20 mouse cellular contexts compared by ENCODE assay signal in the genomic region with DNA sequence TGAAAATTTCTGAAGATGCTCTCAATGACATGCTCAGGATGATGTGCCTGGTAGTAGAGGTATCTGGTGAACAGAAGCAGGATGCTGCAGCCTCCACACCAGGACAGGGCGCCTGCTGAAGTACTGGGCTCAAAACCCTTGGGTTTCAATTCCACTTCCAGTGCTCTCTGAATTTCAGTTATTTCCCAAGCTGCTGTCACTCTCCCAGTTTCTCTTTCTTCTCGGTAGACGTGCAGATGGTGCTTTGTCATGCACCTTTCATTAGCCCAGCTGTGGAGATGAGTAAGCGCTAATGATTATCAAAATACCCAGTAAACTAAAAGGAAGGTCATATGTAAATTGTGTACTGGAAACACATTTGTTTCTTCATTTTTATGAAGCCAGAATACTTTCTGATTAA.
DNase-seq lines count a peak whose midpoint lies in the region; ATAC-seq and TF ChIP-seq lines count a peak whose summit lies in the region.
"Had no signal": no experiment of that assay in that cellular context is flagged by ENCODE, and none has a peak within 500 bp of the region (broad histone marks: within the 10 kb centered on the region; RNA-seq: fewer than 3 reads in every experiment).

No protein-coding gene starts in this region.

- 0 out of 2 replicates have a peak overlapping the region, but pooled peaks have one; percentile 21 for H3K27ac ChIP-seq in midbrain, embryonic 13.5 days
- H3K27ac ChIP-seq in midbrain, embryonic 11.5 days (ENCODE audit: low read depth, low read length) = no peak overlapping the region
- H3K27ac ChIP-seq: heart, embryonic 13.5 days; stomach, postnatal 0 days had no signal

- TF ChIP-seq CTCF in brain, embryonic 14.5 days (IDR thresholded peaks at IDR 0.05; ENCODE audit: borderline replicate concordance, extremely low read depth, insufficient read depth, insufficient read length) = no peak

- no peak overlapping the region for H3K4me3 ChIP-seq in midbrain, embryonic 13.5 days (replicated peaks)
- no peak overlapping the region for H3K4me3 ChIP-seq in midbrain, embryonic 11.5 days (ENCODE audit: low read depth, low read length)
- H3K4me3 ChIP-seq: heart, embryonic 13.5 days had no signal

- WGBS in midbrain, embryonic 13.5 days = 54% methylated on average over 4 of the region's 4 CpGs
- 79% methylated on average over 4 of the region's 4 CpGs for WGBS in midbrain, embryonic 11.5 days

- TF ChIP-seq POLR2A in brain, embryonic 14.5 days (IDR thresholded peaks at IDR 0.05; ENCODE audit: borderline replicate concordance, extremely low read depth, insufficient read depth, insufficient read length, poor library complexity, severe bottlenecking) = no peak

- no peak overlapping the region for H3K9ac ChIP-seq in midbrain, embryonic 13.5 days (replicated peaks)
- no peak overlapping the region for H3K9ac ChIP-seq in midbrain, embryonic 11.5 days (ENCODE audit: low read length)
- H3K9ac ChIP-seq: heart, embryonic 13.5 days had no signal

- peak; percentile 16 for DNase-seq in cerebellum, adult 9-10 months
- DNase-seq in cerebellum, adult 18-20 months = no peak
- no peak for DNase-seq in midbrain, embryonic 11.5 days (ENCODE audit: low spot score, missing footprints)
- peak; percentile 54 for DNase-seq in brain, embryonic 14.5 days (ENCODE audit: low read depth)
- no peak for DNase-seq in B cell, adult 2 months
- DNase-seq in c-Kit-positive CD71-positive TER-119-positive erythroid progenitor cells, embryonic 14.5 days (ENCODE audit: low spot score) = no peak
- DNase-seq: adrenal gland, adult 2 months; cerebellum, postnatal 14 days; embryo, embryonic 11 days; gastrocnemius, postnatal 10 days; heart, adult 18-20 months; kidney, adult 8-10 months; kidney, postnatal 36 days; layer of hippocampus, adult 9-11 months; lung, adult 2 months had no signal

- no peak for ATAC-seq in midbrain, embryonic 13.5 days
- no peak for ATAC-seq in midbrain, embryonic 11.5 days (ENCODE audit: low FRiP score)
- ATAC-seq in megakaryocyte progenitor cell, adult 5-6 weeks (replicated peaks; ENCODE audit: poor library complexity) = peak; percentile 82

- peaks cover 27% of the 10 kb centered on the region for H3K4me1 ChIP-seq in midbrain, embryonic 13.5 days (replicated peaks)
- 0 out of 2 replicates have a peak, but pooled peaks cover 2% of the 10 kb centered on the region for H3K4me1 ChIP-seq in midbrain, embryonic 11.5 days (ENCODE audit: control insufficient read depth, insufficient read depth, low read length)
- H3K4me1 ChIP-seq: heart, embryonic 13.5 days had no signal

- H3K36me3 ChIP-seq in midbrain, embryonic 13.5 days = no peaks in the 10 kb centered on the region
- no peaks in the 10 kb centered on the region for H3K36me3 ChIP-seq in midbrain, embryonic 11.5 days (ENCODE audit: control insufficient read depth, insufficient read depth, low read length)
- H3K36me3 ChIP-seq: heart, embryonic 13.5 days had no signal

- no peaks in the 10 kb centered on the region for H3K9me3 ChIP-seq in midbrain, embryonic 13.5 days
- no peaks in the 10 kb centered on the region for H3K9me3 ChIP-seq in midbrain, embryonic 11.5 days (ENCODE audit: control insufficient read depth, low read length)
- H3K9me3 ChIP-seq: heart, embryonic 13.5 days had no signal

- H3K4me2 ChIP-seq in midbrain, embryonic 13.5 days (replicated peaks) = no peak overlapping the region
- H3K4me2 ChIP-seq in midbrain, embryonic 11.5 days = no peak overlapping the region
- H3K4me2 ChIP-seq: heart, embryonic 13.5 days; liver, embryonic 11.5 days had no signal

- H3K27me3 ChIP-seq in midbrain, embryonic 13.5 days = no peaks in the 10 kb centered on the region
- H3K27me3 ChIP-seq in midbrain, embryonic 11.5 days (ENCODE audit: control insufficient read depth, insufficient read depth, low read length) = no peaks in the 10 kb centered on the region
- H3K27me3 ChIP-seq: heart, embryonic 13.5 days had no signal

Comparison
In these comparisons a context has a peak if more than half of its experiments do, and no peak if none do; other contexts are left out.
1. DNase-seq: peak in cerebellum, adult 9-10 months (single experiment) and brain, embryonic 14.5 days (single experiment); none in cerebellum, adult 18-20 months (0 of 2), midbrain, embryonic 11.5 days (single experiment), B cell, adult 2 months (0 of 2) and c-Kit-positive CD71-positive TER-119-positive erythroid progenitor cells, embryonic 14.5 days (single experiment).